Mouse (Mus musculus) C2C12 (cell line): ENCODE measurements around the gene Gars.

Experiments used
- CEBPB ChIP-seq: IDR thresholded peaks from one replicate; pipeline ENCODE4 v1.6.1; 2011; ENCODE audit warnings: low read depth, mild to moderate bottlenecking, control low read depth, moderate library complexity
- CTCF ChIP-seq: IDR thresholded peaks from one replicate; pipeline ENCODE4 v1.5.1; 2011; ENCODE audit not compliant: control insufficient read depth, insufficient read depth, insufficient read length
- FOSL1 ChIP-seq: IDR thresholded peaks from one replicate; pipeline ENCODE4 v1.8.0; 2011; ENCODE audit warnings: mild to moderate bottlenecking, low read length; ENCODE audit not compliant: poor library complexity, insufficient read depth, severe bottlenecking
- MAX ChIP-seq: IDR thresholded peaks from one replicate; pipeline ENCODE4 v1.6.1; 2011; ENCODE audit warnings: mild to moderate bottlenecking, control low read depth
- MYOD1 ChIP-seq: IDR thresholded peaks from one replicate; pipeline ENCODE4 v1.6.1; 2011; ENCODE audit warnings: low read depth; ENCODE audit not compliant: control insufficient read depth, insufficient read length
- USF1 ChIP-seq: IDR thresholded peaks from one replicate; pipeline ENCODE4 v1.6.1; 2011; ENCODE audit warnings: low read depth, mild to moderate bottlenecking, control low read depth, moderate library complexity

GRCm38 (mm10) chr6:55045326-55045725, 7.5 kb downstream of the Gars start:
- TF ChIP-seq CEBPB (no peak), CTCF (no peak), USF1 (no peak), MAX (no peak), MYOD1 (no peak), FOSL1 (no peak)
